Mouse (Mus musculus) bone marrow, adult 2 months (tissue): ENCODE results near the gene Pradc1.

ENCODE experiments used
- CTCF ChIP-seq: fragments of 200-500 bp; IDR thresholded peaks from 2 replicates; pipeline ENCODE4 v1.5.1; 2011; ENCODE audit warnings: low read length, control low read depth; ENCODE audit not compliant: control insufficient read depth, insufficient read depth
- POLR2A ChIP-seq: fragments of 200-500 bp; IDR thresholded peaks from 2 replicates; pipeline ENCODE4 v1.6.1; 2011; ENCODE audit warnings: low read depth, mild to moderate bottlenecking, control low read depth, low read length, borderline replicate concordance; ENCODE audit not compliant: control insufficient read depth

DNA sequence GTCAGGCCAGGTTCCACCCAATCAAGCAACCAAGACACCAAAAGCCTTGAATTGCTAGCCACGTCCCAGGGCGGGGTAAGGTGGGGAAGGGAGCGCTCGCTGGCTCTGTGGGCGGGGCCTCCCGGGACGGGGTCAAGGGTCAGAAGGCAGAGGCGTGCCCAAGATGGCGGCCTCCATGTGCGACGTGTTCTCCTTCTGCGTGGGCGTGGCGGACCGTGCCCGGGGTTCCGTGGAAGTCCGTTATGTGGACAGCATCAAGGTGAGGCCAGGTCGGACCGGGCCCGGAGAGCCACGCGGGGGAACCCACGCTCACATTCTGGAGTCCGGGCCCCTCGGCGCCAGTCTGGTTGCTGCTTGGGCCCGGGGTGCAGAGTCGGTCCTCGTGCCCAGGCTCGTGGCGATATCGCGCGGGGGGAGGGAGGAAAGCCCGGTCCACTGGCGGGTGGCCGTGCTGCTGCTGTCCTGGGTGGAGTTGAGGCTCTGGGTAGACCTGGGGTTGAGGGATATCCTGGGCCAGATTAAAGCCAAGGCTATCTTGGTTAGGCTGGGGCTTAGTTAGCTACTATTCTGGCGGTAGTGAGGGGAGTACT is 19.8 kb downstream of the Pradc1 start, which contains the start of gene Smyd5:
- TF ChIP-seq CTCF (no peak), POLR2A (no peak)
